Mouse (Mus musculus): Measurements from ENCODE around the gene Kdm1b. TPM values are rescaled to one million over a fixed set of nuclear protein-coding genes. Genes with fewer than 3 reads are reported as not detected.

The Kdm1b gene
- total RNA-seq (2012; rRNA removed) (10.0 and 12.6 TPM in 2 replicates), polyA plus RNA-seq (2012; ENCODE audit: insufficient read depth in 1 of 2, insufficient read length in 2 of 2, low read depth in 1 of 2, low replicate concordance in 2 of 2, missing spikeins in 1 of 2) (1 to 10 TPM in 1 of 2 experiments, not detected in 1; 9.6 TPM)

DNA sequence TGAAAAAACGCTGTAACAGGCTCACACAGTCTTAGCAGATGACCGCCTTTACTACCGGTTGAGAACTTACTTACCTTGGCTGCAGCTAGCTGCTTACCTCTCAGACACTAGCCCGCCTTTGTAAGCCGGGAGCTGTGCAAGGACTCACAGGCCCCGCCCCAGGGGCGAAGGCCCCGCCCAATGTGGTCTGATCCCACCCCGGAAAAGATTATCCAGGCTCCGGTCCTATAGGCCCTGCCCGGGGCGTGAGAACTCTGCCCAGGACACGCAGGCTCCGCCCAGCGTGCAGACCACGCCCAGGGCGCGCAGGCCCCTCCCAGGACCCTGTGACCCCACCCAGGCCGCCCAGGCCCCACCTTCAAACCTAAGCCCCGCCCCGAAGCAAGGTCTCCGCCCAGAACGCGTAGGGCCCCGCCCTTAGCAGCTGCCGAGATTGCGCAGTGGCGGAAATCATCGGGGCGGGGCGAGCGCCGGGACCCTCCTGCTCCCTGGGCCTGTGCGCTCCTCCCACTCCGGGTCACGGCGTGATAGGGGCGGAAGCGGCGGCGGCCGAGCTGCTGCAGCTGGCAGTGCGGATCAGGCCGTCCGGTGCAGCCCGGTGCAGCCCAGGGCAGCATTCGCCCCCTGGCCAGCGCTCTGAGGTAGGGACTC is at the start of gene Kdm1b:
Gene Kdm1b (plus strand): TSS at position 470 of the 651 bp plus-strand sequence.
- Histone ChIP-seq H3K27ac (ENCODE audit: control insufficient read depth, low read depth, low read length) (peak within 1 kb of the TSS; percentile 40; the same call in 1 of the 2 replicates), H3K27me3 (ENCODE audit: control insufficient read depth in 1 of 2, insufficient read depth in 2 of 2, low read length in 2 of 2) (no peaks in the 10 kb centered on the region), H3K4me1 (ENCODE audit: control insufficient read depth in 1 of 2, insufficient read depth in 2 of 2, low read length in 2 of 2) (peaks cover 0 to 5% of the 10 kb centered on the region in 2 experiments; a peak in 2 of 4 replicates), H3K36me3 (ENCODE audit: control insufficient read depth in 1 of 2, insufficient read depth in 2 of 2, low read length in 2 of 2) (no peaks in the 10 kb centered on the region), H3K4me3 (ENCODE audit: control insufficient read depth in 1 of 2, insufficient read depth in 1 of 2, low read depth in 2 of 2, low read length in 2 of 2) (peak within 1 kb of the TSS; percentile 95 to 97), H3K79me2 (ENCODE audit: control insufficient read depth, insufficient read depth, low read length, poor library complexity) (peaks cover 3% of the 10 kb centered on the region), H3K9ac (ENCODE audit: control insufficient read depth, low read depth, low read length, poor library complexity, severe bottlenecking) (peak within 1 kb of the TSS; percentile 92), H3K9me3 (replicated peaks; ENCODE audit: insufficient read depth, low read length) (no peaks in the 10 kb centered on the region)
- DNase-seq (ENCODE audit: low read depth, low spot score), result peak; percentile 98
- no peak for TF ChIP-seq USF2 (IDR thresholded peaks at IDR 0.05; ENCODE audit: borderline replicate concordance in 1 of 2, insufficient read depth in 1 of 2, low read depth in 1 of 2, low read length in 2 of 2)
- TF ChIP-seq MAX (IDR thresholded peaks at IDR 0.05; ENCODE audit: low read length), result no peak
- TF ChIP-seq SIN3A (IDR thresholded peaks at IDR 0.05; ENCODE audit: low read length), result peak; percentile 53
- no peak for TF ChIP-seq MEF2A (IDR thresholded peaks at IDR 0.05; ENCODE audit: extremely low read depth, insufficient replicate concordance, low read depth, low read length, poor library complexity, severe bottlenecking)
- TF ChIP-seq MAZ (IDR thresholded peaks at IDR 0.05; ENCODE audit: low read depth, low read length), result peak; percentile 67; the same call in 1 of the 2 replicates
- no peak for TF ChIP-seq GATA1 (IDR thresholded peaks at IDR 0.05; ENCODE audit: low read depth, low read length)
- TF ChIP-seq E2F4 (IDR thresholded peaks at IDR 0.05; ENCODE audit: borderline replicate concordance, low read depth, low read length), result no peak
- TF ChIP-seq BHLHE40 (IDR thresholded peaks at IDR 0.05; ENCODE audit: borderline replicate concordance, low read depth, low read length), result no peak
- TF ChIP-seq RCOR1 (IDR thresholded peaks at IDR 0.05; ENCODE audit: low read depth, low read length), result no peak
- no peak for TF ChIP-seq ZKSCAN1 (IDR thresholded peaks at IDR 0.05; ENCODE audit: low read depth, low read length)
- TF ChIP-seq ZC3H11A (IDR thresholded peaks at IDR 0.05; ENCODE audit: low read depth, low read length), result no peak
- no peak for TF ChIP-seq MYB (IDR thresholded peaks at IDR 0.05; ENCODE audit: low read depth, low read length)
- peak; percentile 83 for TF ChIP-seq ZMIZ1 (IDR thresholded peaks at IDR 0.05; ENCODE audit: low read depth, low read length)
- no peak for TF ChIP-seq POLR2AphosphoS5 (IDR thresholded peaks at IDR 0.05; ENCODE audit: borderline replicate concordance, low read depth, low read length)
- TF ChIP-seq TBP (IDR thresholded peaks at IDR 0.05; ENCODE audit: low read depth, low read length), result peak; percentile 58; the same call in 1 of the 2 replicates
- TF ChIP-seq UBTF (IDR thresholded peaks at IDR 0.05; ENCODE audit: borderline replicate concordance, insufficient read depth, low read depth, low read length), result no peak; the same call in 1 of the 2 replicates
- peak; percentile 57; the same call in 1 of the 2 replicates for TF ChIP-seq ELF1 (IDR thresholded peaks at IDR 0.05; ENCODE audit: low read depth, low read length)
- peak; percentile 21; the same call in 1 of the 2 replicates for TF ChIP-seq MXI1 (IDR thresholded peaks at IDR 0.05; ENCODE audit: low read depth, low read length)
- TF ChIP-seq EP300 (IDR thresholded peaks at IDR 0.05; ENCODE audit: low read depth in 1 of 2, low read length in 2 of 2), result no peak
- no peak for TF ChIP-seq GABPA (IDR thresholded peaks at IDR 0.05; ENCODE audit: low read depth, low read length)
- TF ChIP-seq MYC (IDR thresholded peaks at IDR 0.05; ENCODE audit: low read depth, low read length), result no peak
- TF ChIP-seq USF1 (IDR thresholded peaks at IDR 0.05; ENCODE audit: low read depth, low read length), result no peak
- no peak for TF ChIP-seq TAL1 (IDR thresholded peaks at IDR 0.05; ENCODE audit: low read length)
- peak; percentile 56; the same call in 1 of the 2 replicates for TF ChIP-seq HCFC1 (IDR thresholded peaks at IDR 0.05; ENCODE audit: low read depth, low read length)
- no peak for TF ChIP-seq CTCF (IDR thresholded peaks at IDR 0.05 in 2 of 3, conservative IDR thresholded peaks at IDR 0.05 in 1 of 3; ENCODE audit: control insufficient read depth in 1 of 3, insufficient read depth in 1 of 3, low read depth in 2 of 3, low read length in 3 of 3, poor library complexity in 1 of 3, severe bottlenecking in 1 of 3)
- TF ChIP-seq ZNF384 (IDR thresholded peaks at IDR 0.05; ENCODE audit: low read depth, low read length), result no peak
- no peak for TF ChIP-seq JUND (IDR thresholded peaks at IDR 0.05; ENCODE audit: low read depth, low read length)
- TF ChIP-seq NELFE (IDR thresholded peaks at IDR 0.05; ENCODE audit: low read depth, low read length), result peak; percentile 63
- TF ChIP-seq TCF12 (IDR thresholded peaks at IDR 0.05; ENCODE audit: low read depth, low read length), result 0 out of 2 replicates have a peak, but pooled peaks have one; percentile 19
- no peak; the same call in 1 of the 2 replicates for TF ChIP-seq POLR2AphosphoS2 (IDR thresholded peaks at IDR 0.05; ENCODE audit: low read length)
- no peak for TF ChIP-seq KAT2A (conservative IDR thresholded peaks at IDR 0.05; ENCODE audit: low read depth, low read length)
- TF ChIP-seq RAD21 (IDR thresholded peaks at IDR 0.05; ENCODE audit: low read depth, low read length), result no peak
- TF ChIP-seq POLR2A (IDR thresholded peaks at IDR 0.05; ENCODE audit: control insufficient read depth in 1 of 2, insufficient read depth in 1 of 2, low read depth in 1 of 2, low read length in 2 of 2, poor library complexity in 1 of 2), result peak; percentile 77 to 96
- TF ChIP-seq CHD1 (IDR thresholded peaks at IDR 0.05; ENCODE audit: low read depth, low read length), result no peak
- TF ChIP-seq SMC3 (IDR thresholded peaks at IDR 0.05; ENCODE audit: low read depth, low read length), result no peak
